Mouse (Mus musculus) liver, postnatal 0 days (tissue): ENCODE results near the gene Cavin1.

Source experiments
- CTCF ChIP-seq: sonication (generic); IDR thresholded peaks from 2 replicates; pipeline ENCODE4 v1.5.1; 2016; ENCODE audit warnings: antibody characterized with exemption, low read depth
- EP300 ChIP-seq: IDR thresholded peaks from 2 replicates; pipeline ENCODE4 v1.6.1; 2016; ENCODE audit warnings: antibody characterized with exemption, low read depth, mild to moderate bottlenecking

DNA sequence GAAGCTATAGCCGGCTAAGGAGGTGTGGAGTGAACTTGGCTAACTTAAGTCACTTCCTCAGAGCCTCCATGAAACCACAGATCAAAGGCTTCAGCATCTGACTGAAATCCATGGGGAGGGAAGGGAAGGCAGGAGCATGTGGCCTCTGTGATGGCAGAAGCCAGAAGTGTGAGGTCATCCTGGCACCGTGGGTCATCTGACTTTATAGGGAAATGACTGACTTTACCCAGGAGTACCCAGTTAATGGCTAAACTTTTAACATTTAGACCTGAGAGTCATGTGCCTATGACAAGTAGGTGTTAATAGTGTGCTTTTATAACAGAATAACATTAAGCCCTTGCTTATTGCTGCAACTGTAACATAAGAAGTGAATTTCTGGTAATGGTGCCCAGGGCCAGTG lies 62.6 kb downstream of the Cavin1 start:
- TF ChIP-seq CTCF (no peak), EP300 (no peak)
